Mouse (Mus musculus) heart, embryonic 13.5 days (tissue): ENCODE results near the gene Neu2. TPM values are rescaled to one million over a fixed set of nuclear protein-coding genes. Genes with fewer than 3 reads are reported as not detected.

Experiments
- ATAC-seq: fragments of 200-750 bp; cut with Nextera tagmentation; 2 replicates; pipeline ENCODE4 v1.8.0; 2017; ENCODE audit warnings: moderate TSS enrichment; ENCODE audit not compliant: insufficient number of reproducible peaks, low FRiP score, low TSS enrichment; ENCODE audit errors: extremely low read depth
- H3K27ac ChIP-seq: fragments of 300-500 bp; sonication (generic); replicated peaks from 2 replicates; pipeline ENCODE4 v1.5.1; 2015; ENCODE audit warnings: moderate library complexity, mild to moderate bottlenecking, inconsistent platforms
- H3K27me3 ChIP-seq: fragments of 300-500 bp; sonication (generic); replicated peaks from 2 replicates; pipeline ENCODE4 v1.6.1; 2015; ENCODE audit warnings: mild to moderate bottlenecking, inconsistent platforms
- H3K36me3 ChIP-seq: fragments of 300-500 bp; sonication (generic); 2 replicates; pipeline ENCODE4 v1.6.1; 2015; ENCODE audit warnings: mild to moderate bottlenecking, inconsistent platforms
- H3K4me1 ChIP-seq: fragments of 300-500 bp; sonication (generic); 2 replicates; pipeline ENCODE4 v1.6.1; 2015; ENCODE audit warnings: inconsistent platforms
- H3K4me2 ChIP-seq: fragments of 300-500 bp; sonication (generic); 2 replicates; pipeline ENCODE4 v1.6.1; 2015; ENCODE audit warnings: inconsistent platforms, mild to moderate bottlenecking, moderate library complexity
- H3K4me3 ChIP-seq: fragments of 300-500 bp; sonication (generic); 2 replicates; pipeline ENCODE4 v1.5.1; 2015; ENCODE audit warnings: moderate library complexity, mild to moderate bottlenecking, inconsistent platforms
- H3K9ac ChIP-seq: fragments of 300-500 bp; sonication (generic); 2 replicates; pipeline ENCODE4 v1.6.1; 2015; ENCODE audit warnings: inconsistent platforms, mild to moderate bottlenecking, moderate library complexity
- H3K9me3 ChIP-seq: fragments of 300-500 bp; sonication (generic); 2 replicates; pipeline ENCODE4 v1.6.1; 2016; ENCODE audit warnings: inconsistent platforms
- WGBS: fragments of 180-500 bp; shearing (Covaris S2); methylation state at CpG from one replicate; pipeline ENCODE4 v1.1.7; 2015; ENCODE audit warnings: mixed read lengths; 5-methylcytosine and 5-hydroxymethylcytosine counted together
- polyA plus RNA-seq: library from polyadenylated mRNA; unstranded; fragments of >200 nt; fragmentation: Nextera tagmentation; extraction: Ambion mirVana; gene quantifications from 2 replicates; pipeline ENCODE4 v1.2.1, GENCODE M21; 2015

Gene Neu2
- polyA plus RNA-seq, 1 experiment from 2014 or later: not detected

DNA sequence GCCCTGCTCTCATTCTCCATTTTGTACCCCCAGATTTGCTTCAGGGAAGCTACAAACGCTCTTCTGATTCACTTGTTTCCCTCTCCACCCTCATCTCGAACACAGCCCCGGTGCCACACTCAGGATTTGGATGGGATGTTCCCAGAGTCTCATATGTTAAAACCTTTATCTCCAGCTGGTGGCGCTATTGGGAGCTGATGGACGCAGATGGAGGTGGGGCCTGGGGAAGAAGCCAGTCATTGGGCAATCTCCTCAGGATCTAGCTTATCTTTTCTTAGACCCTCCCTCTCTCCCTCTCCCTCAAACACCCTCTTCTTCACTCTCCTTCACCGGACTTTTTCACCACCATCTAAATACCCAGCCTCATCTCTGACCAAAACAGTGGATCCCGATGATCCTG, 31.9 kb downstream of the Neu2 start:
- Histone ChIP-seq H3K4me3 (no peak overlapping the region), H3K27ac (no peak overlapping the region), H3K9me3 (no peaks in the 10 kb centered on the region), H3K36me3 (no peaks in the 10 kb centered on the region), H3K4me1 (no peaks in the 10 kb centered on the region), H3K4me2 (no peak overlapping the region), H3K27me3 (peaks cover 14% of the 10 kb centered on the region), H3K9ac (no peak overlapping the region)
- 26% methylated on average over 7 of the region's 7 CpGs for WGBS
- no peak for ATAC-seq

DNA sequence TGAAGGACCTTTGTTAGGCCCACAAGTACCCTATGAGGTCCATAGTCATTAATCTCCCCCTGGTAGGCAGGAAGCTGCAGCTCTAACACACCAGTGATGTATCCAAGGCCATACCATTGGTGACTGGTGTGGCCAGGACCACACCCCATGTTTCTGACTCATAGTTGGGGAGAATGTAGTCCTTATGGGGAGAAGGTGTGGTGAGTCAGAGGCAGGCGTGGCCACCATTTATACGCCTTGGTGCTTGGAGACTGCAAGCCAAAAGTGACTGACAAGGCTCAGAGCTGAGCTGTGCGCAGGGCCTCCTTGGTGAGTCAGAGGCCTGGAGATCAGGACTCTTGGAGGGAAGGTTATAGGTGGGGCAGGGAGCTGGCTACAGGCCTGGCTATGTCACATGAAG, 41.3 kb downstream of the Neu2 start:
- no peak overlapping the region for H3K9ac ChIP-seq
- no peak overlapping the region for H3K27ac ChIP-seq
- WGBS: 86% methylated on average over 3 of the region's 3 CpGs
- H3K27me3 ChIP-seq: 0 out of 2 replicates have a peak, but pooled peaks cover 5% of the 10 kb centered on the region
- ATAC-seq: no peak
- no peaks in the 10 kb centered on the region for H3K36me3 ChIP-seq
- H3K4me3 ChIP-seq: no peak overlapping the region
- H3K4me1 ChIP-seq: no peaks in the 10 kb centered on the region
- no peaks in the 10 kb centered on the region for H3K9me3 ChIP-seq
- no peak overlapping the region for H3K4me2 ChIP-seq

DNA sequence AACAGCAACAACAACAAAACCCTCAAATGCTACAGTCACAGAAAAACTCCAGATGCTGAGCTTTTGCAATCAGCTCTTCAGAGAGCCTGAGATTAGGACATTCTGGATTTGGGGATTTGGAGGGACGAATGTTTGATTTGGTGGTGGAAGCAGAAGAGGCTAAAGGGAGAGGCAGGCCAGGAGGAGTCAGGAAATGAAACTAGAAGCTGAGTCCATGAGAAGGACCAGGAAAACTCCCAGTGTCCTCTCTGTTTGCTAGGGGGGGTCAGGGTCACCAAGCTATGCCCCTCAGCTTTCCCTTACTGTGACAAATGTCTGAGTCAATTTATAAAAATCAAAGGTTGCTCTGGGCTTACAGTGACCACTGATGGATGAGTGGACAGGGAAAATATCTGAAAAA, 43.9 kb downstream of the Neu2 start:
- no peaks in the 10 kb centered on the region for H3K27me3 ChIP-seq
- no peak for ATAC-seq
- 45% methylated on average over 1 of the region's 1 CpGs for WGBS
- no peaks in the 10 kb centered on the region for H3K9me3 ChIP-seq
- H3K4me3 ChIP-seq: no peak overlapping the region
- H3K27ac ChIP-seq: no peak overlapping the region
- H3K4me1 ChIP-seq: no peaks in the 10 kb centered on the region
- H3K4me2 ChIP-seq: no peak overlapping the region
- no peaks in the 10 kb centered on the region for H3K36me3 ChIP-seq
- H3K9ac ChIP-seq: no peak overlapping the region

DNA sequence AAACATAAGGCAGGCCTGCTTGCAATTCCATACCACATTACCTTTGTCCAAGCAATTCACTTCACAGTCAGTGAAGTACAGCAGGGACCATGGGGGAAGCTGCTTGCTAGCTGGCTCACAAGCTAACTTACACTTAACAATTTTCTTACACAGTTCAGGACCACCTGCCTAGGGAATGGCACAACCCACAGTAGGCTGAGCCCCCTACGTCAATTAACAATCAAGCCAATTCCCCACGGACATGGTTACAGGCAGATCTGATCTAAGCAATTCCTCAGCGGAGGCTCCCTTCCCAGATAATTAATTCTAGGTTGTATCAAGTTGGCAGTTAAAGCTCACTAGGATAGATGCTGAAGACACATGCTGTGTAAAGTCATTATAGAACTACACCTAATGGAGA, 53.3 kb downstream of the Neu2 start:
- ATAC-seq: no peak
- Histone ChIP-seq H3K9me3 (no peaks in the 10 kb centered on the region), H3K36me3 (no peaks in the 10 kb centered on the region), H3K27me3 (peaks cover 32% of the 10 kb centered on the region), H3K4me3 (no peak overlapping the region), H3K4me2 (no peak overlapping the region), H3K27ac (no peak overlapping the region), H3K9ac (no peak overlapping the region), H3K4me1 (no peaks in the 10 kb centered on the region)
- WGBS: 76% methylated on average over 3 of the region's 3 CpGs

DNA sequence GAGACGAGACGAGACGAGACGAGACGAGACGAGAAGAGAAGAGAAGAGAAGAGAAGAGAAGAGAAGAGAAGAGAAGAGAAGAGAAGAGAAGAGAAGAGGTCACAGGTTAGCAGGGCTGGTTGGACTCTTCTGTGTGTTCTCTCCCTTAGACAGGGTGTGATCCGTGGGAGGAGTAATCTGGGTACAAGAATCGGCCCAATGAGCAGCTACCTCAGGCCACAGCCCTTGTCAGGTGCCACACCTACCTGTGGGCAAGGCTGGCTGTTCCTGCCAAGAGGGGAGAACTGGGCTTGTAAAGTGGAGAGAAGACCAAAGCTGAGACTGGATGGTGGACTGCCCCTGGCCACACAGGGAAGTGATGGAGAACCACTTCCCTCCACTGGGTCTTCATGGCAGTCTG, 56.1 kb downstream of the Neu2 start:
- Histone ChIP-seq H3K4me2 (no peak overlapping the region), H3K4me1 (no peaks in the 10 kb centered on the region), H3K9me3 (no peaks in the 10 kb centered on the region), H3K4me3 (no peak overlapping the region), H3K27me3 (peaks cover 32% of the 10 kb centered on the region), H3K9ac (no peak overlapping the region), H3K36me3 (no peaks in the 10 kb centered on the region), H3K27ac (no peak overlapping the region)
- 63% methylated on average over 4 of the region's 8 CpGs for WGBS
- ATAC-seq: no peak

DNA sequence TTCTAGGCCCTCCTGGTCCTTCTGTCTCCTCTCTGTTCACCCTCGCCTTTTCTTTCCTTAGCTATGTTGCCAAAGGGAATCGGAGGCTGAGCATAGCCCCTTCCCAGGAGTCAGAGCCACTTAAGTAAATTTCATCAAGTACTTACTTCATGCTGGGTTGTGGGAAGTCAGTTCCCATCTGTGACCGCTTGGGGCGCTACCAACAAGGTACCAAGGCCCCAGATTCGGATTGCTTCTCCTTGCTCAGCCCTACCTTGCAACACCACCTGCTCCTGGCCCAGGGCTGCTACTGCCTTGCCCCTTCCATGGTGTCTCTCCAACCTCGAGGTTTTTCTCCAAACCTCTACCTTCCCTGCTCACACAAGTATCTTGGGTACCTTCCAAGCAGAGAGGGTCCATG, 58.7 kb downstream of the Neu2 start:
- H3K9ac ChIP-seq: no peak overlapping the region
- no peaks in the 10 kb centered on the region for H3K4me1 ChIP-seq
- no peak overlapping the region for H3K4me3 ChIP-seq
- no peak overlapping the region for H3K4me2 ChIP-seq
- no peak overlapping the region for H3K27ac ChIP-seq
- no peaks in the 10 kb centered on the region for H3K9me3 ChIP-seq
- H3K36me3 ChIP-seq: no peaks in the 10 kb centered on the region
- peaks cover 28% of the 10 kb centered on the region for H3K27me3 ChIP-seq
- WGBS: 32% methylated on average over 6 of the region's 6 CpGs
- no peak for ATAC-seq

DNA sequence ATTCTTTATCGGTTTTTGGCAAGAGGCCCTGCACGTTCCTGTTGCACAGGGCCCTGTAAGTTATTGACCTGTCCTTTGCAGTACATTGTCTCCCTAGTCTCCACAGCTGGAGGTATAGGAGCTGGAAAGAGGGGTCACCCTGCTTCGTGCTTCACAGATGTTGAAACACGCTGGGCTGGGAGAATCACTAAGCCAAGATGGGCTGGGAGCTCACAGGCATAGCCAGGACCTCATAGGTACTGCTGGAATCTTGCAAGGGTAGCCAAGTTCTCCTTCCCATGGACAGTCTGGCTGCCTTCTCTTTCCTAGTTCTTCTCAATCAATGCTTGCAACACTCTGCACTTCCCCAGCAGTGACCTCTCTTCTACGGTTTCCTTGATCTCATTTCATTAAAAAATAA, 63.6 kb downstream of the Neu2 start:
- no peak overlapping the region for H3K9ac ChIP-seq

DNA sequence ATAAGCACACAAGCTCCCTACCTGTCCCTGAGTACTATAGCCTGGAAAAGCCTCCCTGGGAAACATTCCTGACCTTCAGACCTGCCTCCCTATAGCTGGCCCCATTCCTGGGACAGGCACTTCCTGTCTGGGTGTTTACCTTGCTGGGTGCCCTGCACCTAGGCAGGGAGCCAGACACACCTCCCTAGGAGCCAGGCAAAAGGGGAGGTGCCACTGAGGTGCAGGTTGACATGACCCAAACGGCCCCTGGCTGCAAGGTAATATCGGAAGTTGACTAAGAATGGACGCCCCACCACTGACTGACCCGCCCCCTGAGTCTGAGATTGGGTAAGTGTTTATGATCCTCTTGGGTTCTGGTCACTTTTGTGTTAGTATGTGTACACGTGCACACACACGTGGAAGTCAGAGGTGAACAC, 64.1 kb downstream of the Neu2 start, which contains the start of gene Ngef:
Ngef (minus strand) TSS at position 71 of the 416 bp plus-strand sequence.
- Histone ChIP-seq H3K36me3 (no peaks in the 10 kb centered on the region), H3K27me3 (no peaks in the 10 kb centered on the region), H3K9me3 (no peaks in the 10 kb centered on the region), H3K27ac (no peak within 1 kb of the TSS), H3K9ac (no peak within 1 kb of the TSS), H3K4me3 (no peak within 1 kb of the TSS), H3K4me1 (peaks cover 8% of the 10 kb centered on the region), H3K4me2 (no peak within 1 kb of the TSS)
- 66% methylated on average over 6 of the region's 6 CpGs for WGBS
- ATAC-seq: no peak

More for the DNA sequence above, 63.6 kb downstream of the Neu2 start:
- Histone ChIP-seq H3K4me3 (no peak overlapping the region), H3K4me2 (no peak overlapping the region), H3K4me1 (peaks cover 8% of the 10 kb centered on the region), H3K36me3 (no peaks in the 10 kb centered on the region), H3K9me3 (no peaks in the 10 kb centered on the region), H3K27ac (no peak overlapping the region), H3K27me3 (no peaks in the 10 kb centered on the region)
- no peak for ATAC-seq
- 61% methylated on average over 5 of the region's 5 CpGs for WGBS

DNA sequence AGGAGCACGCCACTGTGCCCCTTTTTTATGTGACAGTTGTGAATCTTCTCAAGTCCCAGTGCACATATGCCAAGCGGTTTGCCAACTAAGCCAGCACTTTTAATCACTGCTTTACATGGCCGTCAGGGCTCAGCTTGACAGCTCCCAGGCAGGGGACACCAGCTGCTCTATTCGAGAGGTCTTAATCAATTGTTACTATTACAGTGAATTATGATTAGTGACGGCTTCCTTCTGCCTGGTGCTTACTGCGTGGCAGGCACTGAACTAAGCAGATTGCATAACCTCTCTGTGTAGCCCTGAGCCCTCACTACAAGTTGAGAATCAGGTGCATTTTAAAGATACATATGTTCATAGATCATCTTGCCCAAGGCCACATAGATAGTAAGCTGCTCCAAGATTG, 64.7 kb downstream of the Neu2 start:
- H3K9ac ChIP-seq: no peak overlapping the region
- no peak overlapping the region for H3K4me3 ChIP-seq
- H3K9me3 ChIP-seq: no peaks in the 10 kb centered on the region
- no peaks in the 10 kb centered on the region for H3K27me3 ChIP-seq
- no peak for ATAC-seq
- WGBS: 70% methylated on average over 6 of the region's 6 CpGs
- no peaks in the 10 kb centered on the region for H3K36me3 ChIP-seq
- H3K4me2 ChIP-seq: no peak overlapping the region
- peaks cover 8% of the 10 kb centered on the region for H3K4me1 ChIP-seq
- no peak overlapping the region for H3K27ac ChIP-seq

DNA sequence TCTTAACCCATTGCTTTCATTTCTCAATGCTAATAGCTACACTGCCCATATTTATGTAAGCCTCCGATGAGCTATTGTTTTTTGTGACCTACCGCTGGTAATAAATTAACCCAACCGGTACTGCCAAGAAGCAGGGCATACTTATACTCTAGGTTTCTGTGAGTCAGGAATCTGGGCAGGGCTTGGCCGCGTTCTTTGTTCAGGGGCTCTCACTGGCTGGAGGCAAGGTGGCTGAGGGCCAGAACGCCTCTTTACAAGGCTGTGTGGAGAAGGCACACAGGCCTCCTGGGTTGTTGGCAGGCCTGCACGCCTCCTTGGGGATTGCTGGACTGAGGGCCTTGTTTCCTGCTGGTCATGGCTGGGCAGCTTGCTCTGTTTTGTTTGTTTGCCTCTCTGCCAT, 65.1 kb downstream of the Neu2 start:
- H3K27me3 ChIP-seq: no peaks in the 10 kb centered on the region
- H3K4me1 ChIP-seq: peaks cover 8% of the 10 kb centered on the region
- H3K4me3 ChIP-seq: no peak overlapping the region
- no peaks in the 10 kb centered on the region for H3K36me3 ChIP-seq
- ATAC-seq: no peak
- H3K9ac ChIP-seq: no peak overlapping the region
- no peaks in the 10 kb centered on the region for H3K9me3 ChIP-seq
- H3K4me2 ChIP-seq: no peak overlapping the region
- 69% methylated on average over 7 of the region's 7 CpGs for WGBS
- H3K27ac ChIP-seq: no peak overlapping the region

DNA sequence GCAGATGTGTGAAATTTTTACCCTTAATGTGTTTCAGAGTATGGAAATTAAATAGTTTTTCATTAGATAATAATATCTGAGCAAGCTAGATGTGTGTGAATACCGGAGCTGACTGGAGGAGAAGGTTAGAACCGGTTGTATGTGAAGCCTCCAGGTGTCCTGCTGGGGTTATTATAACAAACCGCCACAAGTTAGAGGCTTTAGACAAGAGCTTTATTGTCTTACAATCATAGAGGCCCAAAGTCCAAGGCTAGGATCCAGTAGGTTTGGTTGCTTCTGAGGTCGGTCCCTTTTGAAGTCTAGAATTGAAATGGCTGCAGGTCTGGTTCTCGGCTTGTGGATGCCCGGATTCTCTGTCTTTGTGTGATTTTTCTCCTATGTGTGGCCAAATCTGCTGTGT, 69.3 kb downstream of the Neu2 start:
- Histone ChIP-seq H3K27me3 (no peaks in the 10 kb centered on the region), H3K4me2 (no peak overlapping the region), H3K4me3 (no peak overlapping the region), H3K9me3 (no peaks in the 10 kb centered on the region), H3K36me3 (no peaks in the 10 kb centered on the region), H3K27ac (no peak overlapping the region), H3K9ac (no peak overlapping the region), H3K4me1 (peaks cover 12% of the 10 kb centered on the region)
- ATAC-seq: no peak
- WGBS: 88% methylated on average over 6 of the region's 6 CpGs

DNA sequence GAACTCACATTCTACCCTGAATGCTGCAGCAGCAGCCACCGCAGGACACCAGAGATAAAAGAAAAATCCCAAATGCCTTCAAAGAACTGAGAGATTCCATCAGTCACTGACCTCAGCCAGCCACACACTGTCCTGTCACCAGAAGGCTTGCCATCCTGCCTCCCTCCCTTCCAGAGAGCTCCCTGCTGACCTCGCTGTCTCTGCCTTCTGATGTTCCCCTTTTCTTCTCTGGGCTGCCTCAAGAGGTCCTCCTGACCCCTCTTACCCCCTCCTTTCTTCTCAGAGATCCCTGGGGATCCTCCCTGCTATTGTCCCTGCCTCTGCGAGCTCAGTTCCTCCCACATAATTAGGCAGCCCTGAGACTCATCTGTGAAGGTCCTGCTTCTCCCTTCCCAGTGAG, 71.1 kb downstream of the Neu2 start:
- H3K9me3 ChIP-seq: no peaks in the 10 kb centered on the region
- H3K4me3 ChIP-seq: no peak overlapping the region
- no peaks in the 10 kb centered on the region for H3K36me3 ChIP-seq
- H3K27me3 ChIP-seq: no peaks in the 10 kb centered on the region
- no peak overlapping the region for H3K27ac ChIP-seq
- H3K9ac ChIP-seq: no peak overlapping the region
- WGBS: 22% methylated on average over 3 of the region's 3 CpGs
- no peak overlapping the region for H3K4me2 ChIP-seq
- ATAC-seq: no peak
- peaks cover 4% of the 10 kb centered on the region for H3K4me1 ChIP-seq
